Mouse (Mus musculus): Measurements from ENCODE around the gene Ripply3.
A peak's percentile ranks its signal among the peaks of the same experiment; 100 is the strongest.

Gene Ripply3

DNA sequence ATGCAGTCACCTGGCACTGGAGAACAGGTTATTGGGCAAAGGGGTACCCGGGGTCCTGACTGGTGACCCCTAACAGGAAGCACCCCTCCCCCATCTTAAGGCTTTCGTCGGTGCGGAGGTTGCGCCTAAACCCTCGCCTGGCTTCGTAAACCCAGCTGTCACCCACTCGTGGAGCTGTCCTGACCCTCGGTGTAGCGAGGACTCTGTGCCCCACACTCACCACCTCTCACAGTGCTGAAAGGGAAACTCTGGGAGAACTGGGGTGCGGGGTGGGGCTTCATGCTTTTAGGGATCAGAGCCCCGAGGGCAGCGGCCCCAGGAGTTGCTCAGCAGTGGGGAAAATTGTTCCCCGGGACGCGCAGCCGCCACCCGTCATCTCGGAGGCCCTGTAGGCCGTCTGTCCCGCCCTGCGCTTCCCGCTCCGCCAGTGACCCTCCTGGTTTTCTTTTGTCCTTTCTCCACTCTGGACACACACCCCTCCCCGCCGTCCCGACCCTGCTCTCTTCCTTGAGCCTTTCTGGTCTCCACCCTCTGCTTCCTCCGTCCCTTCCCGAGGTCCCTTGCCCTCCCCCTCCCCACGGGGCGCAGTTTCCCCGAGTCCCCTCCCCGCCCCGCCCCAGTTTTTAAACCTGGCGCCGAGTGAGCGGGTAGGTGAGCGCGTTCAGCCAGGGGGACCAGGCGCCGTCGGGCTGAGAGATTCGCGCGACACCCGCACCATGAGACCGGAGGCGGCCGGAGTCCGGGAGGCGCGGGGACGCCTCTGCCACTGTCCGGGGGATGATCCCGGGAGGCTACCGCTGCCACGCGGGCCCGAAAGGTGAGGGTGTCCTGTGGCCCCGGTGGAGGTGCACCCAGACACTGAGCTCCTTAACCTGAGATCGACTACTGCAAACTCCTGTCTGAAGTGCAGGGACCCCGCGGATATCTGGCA is at the start of gene Ripply3:
Gene Ripply3, plus strand, starts transcription at position 640 of the 931 bp plus-strand sequence.
- peak; percentile 52 for DNase-seq (ENCODE audit: low spot score)

- no peak for DNase-seq (ENCODE audit: low spot score)
Measured at GRCm38 (mm10) chr16:94283972-94284371, 44.2 kb upstream of the Ripply3 start.

DNA sequence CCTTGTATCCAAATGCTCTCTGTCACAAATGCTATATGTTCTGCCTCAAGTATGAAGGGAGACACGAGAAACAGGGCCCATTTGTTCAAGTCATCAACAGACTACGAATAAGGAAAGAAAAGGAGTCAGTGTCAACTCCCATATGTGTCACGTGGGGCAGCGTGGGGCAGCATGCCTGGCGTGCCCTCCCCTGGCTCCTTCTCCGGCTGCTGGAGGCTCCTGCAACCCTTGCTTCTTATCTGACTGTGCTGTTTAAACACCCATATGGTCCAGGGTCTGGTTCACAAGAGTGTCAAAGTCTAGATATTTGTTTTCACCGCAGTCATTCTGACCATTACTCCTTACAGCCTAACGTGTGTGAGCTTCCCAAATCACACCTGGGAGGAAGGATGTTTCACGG is 40.4 kb upstream of the Ripply3 start:
- no peak for DNase-seq (ENCODE audit: low spot score)

- DNase-seq (ENCODE audit: low spot score): peak; percentile 36
Measured at GRCm38 (mm10) chr16:94289138-94290072, 38.8 kb upstream of the Ripply3 start.

- peak; percentile 85 for DNase-seq (ENCODE audit: low spot score)
Measured at GRCm38 (mm10) chr16:94290073-94290999, 37.9 kb upstream of the Ripply3 start.

DNA sequence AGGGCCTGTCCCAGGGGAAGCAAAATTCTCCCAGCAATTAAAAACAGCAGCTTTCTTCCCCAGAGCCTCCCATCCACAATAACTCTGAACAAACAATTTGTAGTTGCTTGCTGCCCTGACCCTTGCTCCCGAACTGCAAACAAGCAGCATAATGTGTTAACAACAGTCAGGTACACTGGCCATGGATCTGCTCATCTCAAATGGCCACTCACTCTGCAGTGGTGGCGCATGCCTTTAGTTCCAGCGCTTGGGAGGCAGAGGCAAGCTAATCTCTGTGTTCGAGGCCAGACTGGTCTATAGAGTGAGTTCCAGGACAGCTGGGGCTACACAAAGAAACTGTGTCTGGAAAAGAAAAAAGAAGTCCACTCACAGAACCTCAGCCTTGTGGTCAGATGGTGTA is 37.1 kb upstream of the Ripply3 start:
- DNase-seq (ENCODE audit: low spot score): no peak

DNA sequence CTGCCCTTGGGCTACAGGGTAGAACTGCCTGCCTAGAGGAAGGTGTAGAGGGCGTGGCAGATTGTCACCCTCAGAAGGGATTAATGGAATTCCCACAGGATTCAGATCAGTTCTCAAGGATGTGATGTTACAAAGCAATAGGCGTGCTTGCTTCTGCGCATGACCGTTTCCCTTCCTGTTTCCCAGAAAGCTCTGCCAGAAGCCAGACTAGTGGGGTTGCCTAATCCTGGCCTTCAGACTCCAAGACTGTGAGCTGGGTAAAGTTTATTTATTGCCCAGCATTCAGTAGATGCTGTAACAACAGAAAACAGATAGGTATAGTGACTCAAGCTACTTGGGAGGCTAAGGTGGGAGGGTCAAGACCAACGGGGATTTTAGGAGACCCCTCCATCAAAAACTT is 30.1 kb upstream of the Ripply3 start:
- no peak for DNase-seq (ENCODE audit: low spot score)

DNA sequence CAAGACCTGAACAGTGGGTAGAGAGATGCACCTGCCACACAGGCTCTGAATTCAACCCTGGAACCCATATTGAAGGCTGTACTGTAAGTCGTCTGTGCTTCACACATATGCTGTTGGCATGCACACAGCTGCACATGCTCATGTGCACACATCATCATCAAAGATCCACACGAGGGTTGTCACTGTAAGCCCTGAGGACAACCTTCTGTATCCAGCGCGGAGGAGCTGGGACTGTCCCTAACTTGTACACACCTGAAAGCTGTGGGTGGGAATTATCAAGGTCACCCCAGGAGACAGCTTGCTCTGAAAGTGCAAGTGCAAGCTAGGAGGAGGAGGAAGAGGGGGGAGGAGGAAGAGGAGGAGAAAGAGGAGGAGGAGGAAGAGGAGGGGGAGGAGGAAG is 29.0 kb upstream of the Ripply3 start:
- DNase-seq (ENCODE audit: low spot score): no peak

DNA sequence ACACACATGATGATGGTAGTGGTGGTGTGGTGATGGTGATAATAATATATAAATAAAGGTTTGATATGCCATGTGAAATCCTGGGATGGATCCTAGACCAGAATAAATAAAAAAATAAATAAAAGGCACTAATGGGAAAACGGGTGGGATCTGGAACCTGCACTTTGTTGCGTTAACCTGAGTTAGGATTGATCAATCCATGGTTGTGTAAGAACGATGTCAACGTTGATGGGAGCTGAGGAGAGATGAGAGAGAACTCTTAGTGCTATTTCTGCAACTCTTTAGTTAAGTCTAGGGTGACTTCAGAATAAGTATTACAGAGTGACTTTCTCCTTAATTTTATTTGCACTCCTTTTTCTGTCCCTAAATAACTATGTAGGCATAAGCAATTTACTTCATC is 27.0 kb upstream of the Ripply3 start:
- DNase-seq (ENCODE audit: low spot score): no peak

GRCm38 (mm10) chr16:94301696-94302095 is 26.5 kb upstream of the Ripply3 start:
- DNase-seq (ENCODE audit: low spot score): no peak

DNA sequence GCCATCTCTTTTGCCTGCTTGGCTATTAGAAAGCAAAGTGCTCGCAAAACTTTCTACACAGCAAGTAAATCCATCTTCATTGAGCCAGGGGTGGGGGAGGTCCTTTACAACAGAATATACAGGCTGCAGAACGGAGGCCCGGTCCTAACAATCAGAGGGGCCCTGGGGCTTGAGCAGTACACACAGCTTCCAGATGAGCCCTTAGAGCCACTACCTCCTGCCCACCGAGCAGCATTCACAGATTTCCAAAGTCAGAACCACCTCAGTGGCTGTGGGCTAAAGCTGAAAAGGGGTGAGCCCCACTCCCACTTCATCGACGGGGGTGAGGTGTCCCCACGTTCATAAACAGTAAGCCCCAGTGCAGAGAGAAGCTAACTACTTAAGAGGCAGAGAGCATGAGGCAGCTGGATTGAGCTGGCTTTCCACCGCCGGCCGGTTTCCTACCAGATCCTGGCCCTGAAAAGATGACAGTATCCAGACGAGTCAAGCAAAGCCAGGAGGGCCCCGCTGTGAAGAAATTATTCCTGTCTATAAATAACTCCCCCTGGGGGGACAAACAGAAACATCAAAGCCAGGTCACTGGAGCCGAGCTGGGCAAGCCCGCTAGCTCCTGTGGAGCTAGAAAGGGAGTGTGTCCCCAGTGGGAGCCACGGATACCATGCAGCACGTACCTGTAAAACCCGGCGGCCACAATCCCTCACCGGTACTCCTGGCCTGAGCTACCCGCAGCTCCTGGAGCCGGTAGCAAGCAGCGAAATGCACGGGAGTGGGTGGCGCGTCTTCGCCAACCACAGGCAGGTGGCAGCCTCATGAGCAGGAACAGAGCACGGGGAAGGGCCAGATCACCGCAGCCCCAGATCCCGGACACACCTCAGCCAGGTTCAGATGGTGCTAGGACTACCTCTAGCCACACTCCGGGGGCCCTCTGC is 25.7 kb upstream of the Ripply3 start:
- DNase-seq (ENCODE audit: low spot score): peak; percentile 59

DNA sequence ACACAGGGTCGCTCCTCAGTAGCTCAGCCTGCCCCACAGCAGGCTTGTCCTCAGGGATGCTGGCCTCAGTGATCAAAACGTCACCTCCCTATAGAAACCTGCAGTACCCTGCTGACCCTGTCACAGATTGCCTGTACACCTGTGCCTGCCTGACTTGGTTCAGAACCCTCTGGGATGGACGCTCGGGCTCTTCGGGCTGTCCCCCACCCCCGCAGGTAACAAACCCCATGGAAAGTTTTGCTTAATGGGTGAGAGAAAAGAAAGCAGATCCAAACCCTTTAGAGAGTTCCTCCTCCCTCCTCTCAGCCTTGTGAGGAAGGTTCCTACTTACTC is 25.1 kb upstream of the Ripply3 start:
- no peak for DNase-seq (ENCODE audit: low spot score)

DNA sequence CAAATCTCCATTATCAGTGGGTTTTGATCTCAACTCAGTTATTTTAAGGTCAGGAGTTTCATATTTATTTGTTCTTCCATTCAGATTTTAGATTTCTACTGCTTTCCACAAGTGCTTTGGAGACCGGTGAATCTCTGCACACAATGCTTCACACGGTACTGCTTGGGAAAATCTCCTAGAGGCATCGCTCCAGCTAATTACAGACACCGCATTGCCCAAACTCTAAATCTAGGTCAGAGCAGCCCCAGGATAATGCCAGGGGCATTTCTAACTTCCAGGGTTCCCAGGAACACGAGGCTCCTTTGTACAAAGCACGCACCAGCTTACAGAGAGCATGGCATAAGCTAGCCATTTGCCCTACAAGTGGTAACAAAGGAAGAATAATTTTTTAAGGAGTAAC is 20.7 kb upstream of the Ripply3 start:
- DNase-seq (ENCODE audit: low spot score): peak; percentile 53

- peak; percentile 68 for DNase-seq (ENCODE audit: low spot score)
Measured at GRCm38 (mm10) chr16:94307942-94308341, 20.3 kb upstream of the Ripply3 start.

DNA sequence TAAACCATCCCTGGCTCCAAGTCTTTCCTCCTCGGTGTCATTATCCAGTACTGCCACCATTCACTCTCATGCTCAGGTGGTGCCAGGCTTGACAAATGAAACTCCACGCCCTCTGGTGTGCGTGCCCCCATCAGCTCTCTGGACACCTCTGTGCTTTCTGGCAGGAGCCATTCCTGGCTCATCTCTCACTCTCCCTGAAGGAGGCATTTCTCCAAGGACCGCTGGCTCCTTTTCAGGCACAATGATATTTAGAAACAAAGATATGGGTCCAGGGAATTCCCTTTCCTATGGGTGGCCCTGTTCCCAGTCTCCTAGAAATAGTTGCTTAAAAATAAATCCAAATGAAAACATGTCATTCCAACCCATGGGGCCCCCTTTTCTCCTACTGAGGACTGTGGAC is 19.2 kb upstream of the Ripply3 start:
- DNase-seq (ENCODE audit: low spot score): no peak

- no peak for DNase-seq (ENCODE audit: low spot score)
Measured at GRCm38 (mm10) chr16:94311416-94311815, 16.8 kb upstream of the Ripply3 start.

DNA sequence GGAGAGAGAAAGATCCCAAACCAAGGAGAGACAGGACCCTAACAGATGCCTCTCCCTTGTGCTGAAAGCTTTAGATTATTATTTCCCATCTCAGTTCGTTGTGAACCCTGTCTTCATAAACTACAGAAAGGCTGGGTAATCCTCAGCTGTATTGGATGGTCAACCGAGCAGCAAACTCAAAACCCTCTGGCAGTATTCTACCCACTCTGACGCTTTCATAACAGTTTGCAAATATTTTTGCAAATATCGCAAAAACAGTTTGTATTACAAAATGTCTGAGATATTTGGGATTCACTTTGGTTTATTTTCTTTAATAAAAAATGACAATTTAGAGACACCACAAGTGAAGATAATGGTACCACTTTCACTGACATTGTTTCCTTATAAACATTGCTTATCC is 16.3 kb upstream of the Ripply3 start:
- DNase-seq (ENCODE audit: low spot score): no peak

DNA sequence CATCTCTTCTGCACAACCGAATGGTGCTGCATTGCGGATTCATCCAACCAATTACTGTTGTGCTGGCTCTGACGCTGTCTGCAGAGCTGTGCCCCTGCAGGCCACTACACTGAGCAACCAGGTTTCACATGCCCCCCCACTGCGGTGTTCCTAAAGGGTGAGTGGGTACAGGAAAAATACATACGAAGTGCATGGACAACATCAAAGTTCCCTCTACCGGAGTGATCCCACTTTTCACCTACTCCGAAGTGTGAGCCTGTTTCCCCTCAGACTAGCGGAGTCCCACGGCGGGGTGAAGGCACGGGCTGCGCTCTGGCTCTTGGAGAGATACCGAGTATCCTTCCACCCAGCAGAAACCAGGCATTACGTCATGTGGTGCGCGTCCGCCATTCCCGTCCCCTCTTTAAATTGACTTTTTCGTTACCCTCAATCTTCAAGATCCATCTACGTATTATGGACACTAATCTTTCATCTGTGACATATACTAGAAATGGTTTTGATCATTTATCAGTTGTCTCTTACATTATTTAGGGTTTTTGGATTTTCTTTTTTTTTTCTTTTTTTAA is 15.5 kb upstream of the Ripply3 start:
- DNase-seq (ENCODE audit: low spot score): peak; percentile 89

DNA sequence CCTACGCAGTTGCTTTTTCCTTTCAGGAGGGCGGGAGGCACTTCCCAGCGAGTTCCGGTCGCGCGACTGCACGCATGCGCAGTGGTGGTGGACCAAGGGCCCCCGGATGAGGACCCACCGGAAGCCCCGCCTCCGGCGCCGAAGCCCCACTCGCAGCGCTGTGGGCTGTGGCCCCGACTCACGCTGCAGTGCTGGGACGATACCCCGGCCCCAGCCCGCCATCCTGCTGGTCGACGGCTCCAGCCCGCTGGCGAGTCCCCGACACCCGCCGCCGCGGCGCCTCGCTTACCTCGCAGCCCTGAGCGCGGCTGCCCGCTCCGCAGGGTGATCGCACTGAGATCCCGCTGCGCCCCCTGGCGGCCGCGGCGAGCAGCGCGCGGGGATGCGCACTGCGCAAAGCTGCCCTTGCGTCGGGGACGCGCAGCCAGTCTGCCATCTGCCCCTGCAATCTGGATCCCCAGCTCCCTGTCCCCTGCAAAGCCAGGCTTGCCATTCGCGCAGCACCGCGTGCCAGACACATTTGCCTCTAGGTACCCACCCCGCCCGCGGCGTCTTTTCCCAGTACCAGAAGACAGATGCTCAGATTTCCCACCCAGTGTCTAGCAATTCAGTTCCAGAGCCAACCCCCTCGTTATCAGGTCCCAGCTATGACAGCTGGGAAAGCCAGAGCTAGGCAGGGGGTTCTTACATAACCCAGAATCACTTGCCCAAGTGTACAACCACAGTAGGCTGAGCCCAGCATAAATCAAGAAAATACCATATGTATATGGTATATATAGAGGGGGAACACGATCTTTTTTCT is 14.8 kb upstream of the Ripply3 start, which contains the start of gene Hlcs:
Gene Hlcs, minus strand, starts transcription at position 343 of the 802 bp plus-strand sequence.
- DNase-seq (ENCODE audit: low spot score): peak; percentile 97

Measured in retina, embryonic 14.5 days (tissue).